Mouse (Mus musculus) liver, embryonic 13.5 days (tissue): ENCODE data around the gene Cux1. TPM values are rescaled to one million over a fixed set of nuclear protein-coding genes. Genes with fewer than 3 reads are reported as not detected.

ENCODE experiments used
- ATAC-seq: fragments of 200-750 bp; cut with Nextera tagmentation; 2 replicates; pipeline ENCODE4 v1.8.0; 2017; ENCODE audit warnings: low read depth, mild to moderate bottlenecking, moderate number of reproducible peaks, moderate library complexity
- DNase-seq: peaks from one replicate; pipeline ENCODE4 v3.0.0; 2022
- H3K27ac ChIP-seq: fragments of 300-500 bp; sonication (generic); 2 replicates; pipeline ENCODE4 v1.5.1; 2015; ENCODE audit warnings: moderate library complexity, mild to moderate bottlenecking, inconsistent platforms
- H3K27me3 ChIP-seq: fragments of 300-500 bp; sonication (generic); 2 replicates; pipeline ENCODE4 v1.6.1; 2015; ENCODE audit warnings: mild to moderate bottlenecking, inconsistent platforms
- H3K36me3 ChIP-seq: fragments of 300-500 bp; sonication (generic); 2 replicates; pipeline ENCODE4 v1.6.1; 2015; ENCODE audit warnings: mild to moderate bottlenecking, inconsistent platforms
- H3K4me1 ChIP-seq: fragments of 300-500 bp; sonication (generic); replicated peaks from 2 replicates; pipeline ENCODE4 v1.6.1; 2015; ENCODE audit warnings: inconsistent platforms
- H3K4me2 ChIP-seq: fragments of 300-500 bp; sonication (generic); 2 replicates; pipeline ENCODE4 v1.6.1; 2015; ENCODE audit warnings: inconsistent platforms, mild to moderate bottlenecking, moderate library complexity
- H3K4me3 ChIP-seq: fragments of 300-500 bp; sonication (generic); replicated peaks from 2 replicates; pipeline ENCODE4 v1.5.1; 2015; ENCODE audit warnings: mild to moderate bottlenecking, inconsistent platforms
- H3K9ac ChIP-seq: fragments of 300-500 bp; sonication (generic); 2 replicates; pipeline ENCODE4 v1.6.1; 2015; ENCODE audit warnings: mild to moderate bottlenecking, inconsistent platforms
- H3K9me3 ChIP-seq: fragments of 300-500 bp; sonication (generic); replicated peaks from 2 replicates; pipeline ENCODE4 v1.6.1; 2016; ENCODE audit warnings: inconsistent platforms
- WGBS: fragments of 180-500 bp; shearing (Covaris S2); methylation state at CpG from one replicate; pipeline ENCODE4 v1.1.7; 2015; ENCODE audit not compliant: insufficient replicate concordance; 5-methylcytosine and 5-hydroxymethylcytosine counted together
- polyA plus RNA-seq: library from polyadenylated mRNA; unstranded; fragments of >200 nt; fragmentation: Nextera tagmentation; extraction: Ambion mirVana; gene quantifications from 2 replicates; pipeline ENCODE4 v1.2.1, GENCODE M21; 2015

Gene Cux1
- polyA plus RNA-seq, 1 experiment from 2014 or later = 16.6 TPM

- Histone ChIP-seq H3K27me3 (no peaks in the 10 kb centered on the region), H3K4me1 (peaks cover 80% of the 10 kb centered on the region), H3K4me2 (no peak overlapping the region), H3K4me3 (no peak overlapping the region), H3K9ac (no peak overlapping the region), H3K36me3 (no peaks in the 10 kb centered on the region), H3K27ac (no peak overlapping the region), H3K9me3 (no peaks in the 10 kb centered on the region)
- 63% methylated on average over 5 of the region's 5 CpGs for WGBS
- ATAC-seq (no peak), DNase-seq (no peak)
Observed at GRCm38 (mm10) chr5:136535976-136536725, 31.1 kb downstream of the Cux1 start.

GRCm38 (mm10) chr5:136535204-136535603, 32.1 kb downstream of the Cux1 start:
- Histone ChIP-seq H3K36me3 (no peaks in the 10 kb centered on the region), H3K4me3 (no peak overlapping the region), H3K4me2 (no peak overlapping the region), H3K27ac (no peak overlapping the region), H3K4me1 (peaks cover 70% of the 10 kb centered on the region), H3K9me3 (no peaks in the 10 kb centered on the region), H3K9ac (no peak overlapping the region), H3K27me3 (no peaks in the 10 kb centered on the region)
- ATAC-seq (no peak), DNase-seq (no peak)
- WGBS = 77% methylated on average over 1 of the region's 1 CpGs

GRCm38 (mm10) chr5:136533371-136534276, 33.7 kb downstream of the Cux1 start:
- WGBS = 63% methylated on average over 11 of the region's 11 CpGs
- Histone ChIP-seq H3K36me3 (no peaks in the 10 kb centered on the region), H3K4me3 (no peak overlapping the region), H3K9me3 (no peaks in the 10 kb centered on the region), H3K27me3 (no peaks in the 10 kb centered on the region), H3K4me1 (peaks cover 61% of the 10 kb centered on the region), H3K27ac (no peak overlapping the region), H3K4me2 (no peak overlapping the region), H3K9ac (no peak overlapping the region)
- DNase-seq (no peak), ATAC-seq (no peak)

- peaks cover 63% of the 10 kb centered on the region for H3K4me1 ChIP-seq
- H3K27me3 ChIP-seq = no peaks in the 10 kb centered on the region
- no peaks in the 10 kb centered on the region for H3K9me3 ChIP-seq
- H3K27ac ChIP-seq = no peak overlapping the region
- H3K36me3 ChIP-seq = no peaks in the 10 kb centered on the region
- DNase-seq (no peak), ATAC-seq (no peak)
- no peak overlapping the region for H3K4me3 ChIP-seq
- H3K9ac ChIP-seq = no peak overlapping the region
- 73% methylated on average over 2 of the region's 2 CpGs for WGBS
- H3K4me2 ChIP-seq = no peak overlapping the region
Observed at GRCm38 (mm10) chr5:136531674-136532365, 35.5 kb downstream of the Cux1 start.

GRCm38 (mm10) chr5:136530931-136531330, 36.4 kb downstream of the Cux1 start:
- Histone ChIP-seq H3K27ac (no peak overlapping the region), H3K36me3 (no peaks in the 10 kb centered on the region), H3K4me1 (peaks cover 57% of the 10 kb centered on the region), H3K9me3 (no peaks in the 10 kb centered on the region), H3K4me2 (no peak overlapping the region), H3K9ac (no peak overlapping the region), H3K4me3 (no peak overlapping the region), H3K27me3 (no peaks in the 10 kb centered on the region)
- no peak for DNase-seq
- WGBS = 88% methylated on average over 1 of the region's 1 CpGs
- ATAC-seq = no peak

- H3K27ac ChIP-seq = no peak overlapping the region
- ATAC-seq (no peak), DNase-seq (no peak)
- no peak overlapping the region for H3K4me2 ChIP-seq
- H3K9me3 ChIP-seq = no peaks in the 10 kb centered on the region
- H3K9ac ChIP-seq = no peak overlapping the region
- peaks cover 40% of the 10 kb centered on the region for H3K4me1 ChIP-seq
- H3K36me3 ChIP-seq = no peaks in the 10 kb centered on the region
- H3K27me3 ChIP-seq = no peaks in the 10 kb centered on the region
- no peak overlapping the region for H3K4me3 ChIP-seq
Observed at GRCm38 (mm10) chr5:136529165-136529564, 38.1 kb downstream of the Cux1 start.

GRCm38 (mm10) chr5:136527871-136528270, 39.4 kb downstream of the Cux1 start:
- WGBS = 47% methylated on average over 1 of the region's 1 CpGs
- no peak overlapping the region for H3K27ac ChIP-seq
- H3K4me2 ChIP-seq = no peak overlapping the region
- H3K4me1 ChIP-seq = peaks cover 36% of the 10 kb centered on the region
- DNase-seq (no peak), ATAC-seq (no peak)
- H3K9ac ChIP-seq = no peak overlapping the region
- H3K27me3 ChIP-seq = no peaks in the 10 kb centered on the region
- no peaks in the 10 kb centered on the region for H3K9me3 ChIP-seq
- H3K36me3 ChIP-seq = no peaks in the 10 kb centered on the region
- H3K4me3 ChIP-seq = no peak overlapping the region

- ATAC-seq (no peak), DNase-seq (no peak)
- H3K9me3 ChIP-seq = no peaks in the 10 kb centered on the region
- H3K4me1 ChIP-seq = peaks cover 37% of the 10 kb centered on the region
- H3K27me3 ChIP-seq = no peaks in the 10 kb centered on the region
- H3K4me3 ChIP-seq = no peak overlapping the region
- H3K4me2 ChIP-seq = no peak overlapping the region
- H3K9ac ChIP-seq = no peak overlapping the region
- H3K36me3 ChIP-seq = no peaks in the 10 kb centered on the region
- no peak overlapping the region for H3K27ac ChIP-seq
- 74% methylated on average over 5 of the region's 5 CpGs for WGBS
Observed at GRCm38 (mm10) chr5:136526545-136526909, 40.8 kb downstream of the Cux1 start.

- no peaks in the 10 kb centered on the region for H3K36me3 ChIP-seq
- H3K27me3 ChIP-seq = no peaks in the 10 kb centered on the region
- no peak overlapping the region for H3K27ac ChIP-seq
- DNase-seq = no peak
- H3K4me3 ChIP-seq = no peak overlapping the region
- no peak overlapping the region for H3K4me2 ChIP-seq
- H3K9me3 ChIP-seq = no peaks in the 10 kb centered on the region
- WGBS = 71% methylated on average over 9 of the region's 9 CpGs
- no peak for ATAC-seq
- peaks cover 37% of the 10 kb centered on the region for H3K4me1 ChIP-seq
- H3K9ac ChIP-seq = no peak overlapping the region
Observed at GRCm38 (mm10) chr5:136525896-136526544, 41.3 kb downstream of the Cux1 start.

GRCm38 (mm10) chr5:136522843-136523463, 44.3 kb downstream of the Cux1 start:
- Histone ChIP-seq H3K9ac (no peak overlapping the region), H3K36me3 (no peaks in the 10 kb centered on the region), H3K27ac (no peak overlapping the region; the same call in 1 of the 2 replicates), H3K4me2 (no peak overlapping the region), H3K4me1 (peaks cover 36% of the 10 kb centered on the region), H3K27me3 (no peaks in the 10 kb centered on the region), H3K4me3 (no peak overlapping the region), H3K9me3 (no peaks in the 10 kb centered on the region)
- 49% methylated on average over 3 of the region's 3 CpGs for WGBS
- no peak for ATAC-seq
- DNase-seq = no peak

GRCm38 (mm10) chr5:136521656-136522055, 45.6 kb downstream of the Cux1 start:
- 66% methylated on average over 3 of the region's 3 CpGs for WGBS
- DNase-seq (no peak), ATAC-seq (no peak)
- H3K27ac ChIP-seq = no peak overlapping the region
- H3K4me3 ChIP-seq = no peak overlapping the region
- no peak overlapping the region for H3K9ac ChIP-seq
- H3K27me3 ChIP-seq = no peaks in the 10 kb centered on the region
- no peaks in the 10 kb centered on the region for H3K36me3 ChIP-seq
- no peaks in the 10 kb centered on the region for H3K9me3 ChIP-seq
- peaks cover 33% of the 10 kb centered on the region for H3K4me1 ChIP-seq
- H3K4me2 ChIP-seq = no peak overlapping the region
